Mouse (Mus musculus) intestine, embryonic 14.5 days (tissue): ENCODE measurements around the gene Glce. TPM values are rescaled to one million over a fixed set of nuclear protein-coding genes. Genes with fewer than 3 reads are reported as not detected.
A peak's percentile ranks its signal among the peaks of the same experiment; 100 is the strongest.

Source experiments
- ATAC-seq: fragments of 200-750 bp; cut with Nextera tagmentation; replicated peaks from 2 replicates; pipeline ENCODE4 v1.8.0; 2017; ENCODE audit warnings: low read depth, moderate number of reproducible peaks, moderate TSS enrichment, moderate library complexity; ENCODE audit not compliant: low FRiP score, low TSS enrichment
- DNase-seq: peaks from one replicate; pipeline ENCODE4 v3.0.0-alpha.2; 2018; ENCODE audit warnings: low spot score
- H3K27ac ChIP-seq: fragments of 300-500 bp; sonication (generic); 2 replicates; pipeline ENCODE4 v1.5.1; 2014; ENCODE audit warnings: low read depth, mild to moderate bottlenecking, control low read depth
- H3K27me3 ChIP-seq: fragments of 300-500 bp; sonication (generic); replicated peaks from 2 replicates; pipeline ENCODE4 v1.6.1; 2014; ENCODE audit warnings: low read length, control low read depth; ENCODE audit not compliant: control insufficient read depth, insufficient read depth
- H3K36me3 ChIP-seq: fragments of 300-500 bp; sonication (generic); 2 replicates; pipeline ENCODE4 v1.6.1; 2014; ENCODE audit warnings: low read length, control low read depth; ENCODE audit not compliant: control insufficient read depth, insufficient read depth
- H3K4me1 ChIP-seq: fragments of 300-500 bp; sonication (generic); replicated peaks from 2 replicates; pipeline ENCODE4 v1.6.1; 2014; ENCODE audit warnings: low read length, control low read depth, mixed read lengths; ENCODE audit not compliant: control insufficient read depth, insufficient read depth
- H3K4me2 ChIP-seq: fragments of 300-500 bp; sonication (generic); 2 replicates; pipeline ENCODE4 v1.6.1; 2014; ENCODE audit warnings: low read length
- H3K4me3 ChIP-seq: fragments of 300-500 bp; sonication (generic); 2 replicates; pipeline ENCODE4 v1.5.1; 2014; ENCODE audit warnings: low read depth, low read length, control low read depth, mixed read lengths
- H3K9ac ChIP-seq: fragments of 300-500 bp; sonication (generic); 2 replicates; pipeline ENCODE4 v1.6.1; 2014; ENCODE audit warnings: mild to moderate bottlenecking, low read length
- H3K9me3 ChIP-seq: fragments of 300-500 bp; sonication (generic); 2 replicates; pipeline ENCODE4 v1.6.1; 2016; ENCODE audit warnings: low read length, control low read depth; ENCODE audit not compliant: control insufficient read depth
- WGBS: fragments of 180-500 bp; shearing (Covaris S2); extraction: QIAGEN DNeasy Blood & Tissue Kit; methylation state at CpG from one replicate; pipeline ENCODE4 v1.1.7; 2014; 5-methylcytosine and 5-hydroxymethylcytosine counted together
- polyA plus RNA-seq: library from polyadenylated mRNA; unstranded; fragments of >200 nt; fragmentation: Nextera tagmentation; extraction: Ambion mirVana; gene quantifications from 2 replicates; pipeline ENCODE4 v1.2.1, GENCODE M21; 2014

The Glce gene
- polyA plus RNA-seq, 1 experiment from 2014 or later = 25.2 TPM

GRCm38 (mm10) chr9:62032206-62032605, 90.2 kb downstream of the Glce start:
- Histone ChIP-seq H3K9me3 (no peaks in the 10 kb centered on the region), H3K4me3 (no peak overlapping the region), H3K4me2 (no peak overlapping the region), H3K9ac (no peak overlapping the region), H3K36me3 (no peaks in the 10 kb centered on the region), H3K27ac (no peak overlapping the region), H3K27me3 (peaks cover under 1% of the 10 kb centered on the region; the same call in 1 of the 2 replicates), H3K4me1 (peaks cover under 1% of the 10 kb centered on the region; the same call in 1 of the 2 replicates)
- 90% methylated on average over 3 of the region's 3 CpGs for WGBS
- ATAC-seq = no peak
- no peak for DNase-seq

DNA sequence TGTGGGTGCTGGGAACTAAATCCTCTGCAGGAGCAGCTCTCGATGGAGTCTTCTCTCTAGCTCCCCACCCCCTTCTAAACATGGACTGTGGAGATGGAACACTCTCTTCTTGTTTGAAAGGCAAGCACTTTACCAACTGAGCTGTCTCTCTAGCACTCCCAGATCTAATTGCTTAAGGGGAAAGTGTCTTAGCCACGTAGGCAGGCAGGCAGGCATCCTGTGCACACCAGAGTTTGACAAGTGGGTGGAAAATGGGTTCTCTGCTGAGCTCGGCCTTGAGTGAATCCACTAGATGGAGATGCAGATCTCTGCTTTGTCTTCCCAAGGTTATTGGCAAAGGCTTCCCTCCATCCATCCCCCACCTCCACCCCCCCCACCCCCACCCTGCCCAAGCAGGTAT, 94.4 kb downstream of the Glce start:
- no peak overlapping the region for H3K4me2 ChIP-seq
- WGBS = 54% methylated on average over 3 of the region's 3 CpGs
- ATAC-seq (no peak), DNase-seq (no peak)
- H3K27ac ChIP-seq = no peak overlapping the region
- no peaks in the 10 kb centered on the region for H3K36me3 ChIP-seq
- peaks cover 4% of the 10 kb centered on the region; the same call in 1 of the 2 replicates for H3K4me1 ChIP-seq
- H3K9me3 ChIP-seq = no peaks in the 10 kb centered on the region
- no peak overlapping the region for H3K4me3 ChIP-seq
- H3K27me3 ChIP-seq = peaks cover 18% of the 10 kb centered on the region; the same call in 1 of the 2 replicates
- no peak overlapping the region for H3K9ac ChIP-seq

GRCm38 (mm10) chr9:62026600-62026999, 95.9 kb downstream of the Glce start, which contains the start of gene Paqr5:
Gene Paqr5 (minus strand): TSS chr9:62026856.
- peaks cover 4% of the 10 kb centered on the region for H3K4me1 ChIP-seq
- H3K27me3 ChIP-seq = peaks cover 18% of the 10 kb centered on the region; the same call in 1 of the 2 replicates
- under 1% methylated on average over 32 of the region's 32 CpGs for WGBS
- DNase-seq (peak; percentile 76), ATAC-seq (peak; percentile 89)
- no peaks in the 10 kb centered on the region for H3K36me3 ChIP-seq
- H3K4me3 ChIP-seq = peak within 1 kb of the TSS; percentile 42
- H3K9ac ChIP-seq = peak within 1 kb of the TSS; percentile 37
- H3K4me2 ChIP-seq = peak within 1 kb of the TSS; percentile 89
- H3K9me3 ChIP-seq = no peaks in the 10 kb centered on the region
- H3K27ac ChIP-seq = no peak within 1 kb of the TSS

DNA sequence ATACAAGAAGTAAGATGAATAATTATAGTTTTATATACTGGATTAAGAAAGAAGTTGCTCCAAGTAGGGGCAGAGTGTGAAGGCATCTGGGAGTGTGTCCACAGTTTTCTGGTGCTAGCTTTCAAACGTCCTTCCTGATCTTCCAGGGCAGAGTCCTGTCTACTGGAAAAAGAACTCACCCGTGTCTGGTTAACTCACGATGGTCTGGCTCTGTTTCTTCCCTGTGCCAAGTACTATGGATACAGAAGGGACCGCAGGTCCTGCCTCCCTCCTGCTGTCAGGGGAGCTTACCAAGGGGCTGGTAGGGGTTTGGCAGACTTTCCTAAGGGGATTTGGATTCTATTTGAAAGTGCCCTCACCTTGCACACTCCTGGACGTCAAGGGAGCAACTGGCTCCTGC, 97.4 kb downstream of the Glce start:
- H3K27me3 ChIP-seq = peaks cover 18% of the 10 kb centered on the region; the same call in 1 of the 2 replicates
- DNase-seq (no peak), ATAC-seq (no peak)
- no peaks in the 10 kb centered on the region for H3K36me3 ChIP-seq
- H3K4me1 ChIP-seq = peaks cover 4% of the 10 kb centered on the region
- no peak overlapping the region for H3K27ac ChIP-seq
- no peaks in the 10 kb centered on the region for H3K9me3 ChIP-seq
- WGBS = 47% methylated on average over 5 of the region's 5 CpGs
- H3K4me3 ChIP-seq = no peak overlapping the region
- no peak overlapping the region for H3K9ac ChIP-seq
- H3K4me2 ChIP-seq = no peak overlapping the region

DNA sequence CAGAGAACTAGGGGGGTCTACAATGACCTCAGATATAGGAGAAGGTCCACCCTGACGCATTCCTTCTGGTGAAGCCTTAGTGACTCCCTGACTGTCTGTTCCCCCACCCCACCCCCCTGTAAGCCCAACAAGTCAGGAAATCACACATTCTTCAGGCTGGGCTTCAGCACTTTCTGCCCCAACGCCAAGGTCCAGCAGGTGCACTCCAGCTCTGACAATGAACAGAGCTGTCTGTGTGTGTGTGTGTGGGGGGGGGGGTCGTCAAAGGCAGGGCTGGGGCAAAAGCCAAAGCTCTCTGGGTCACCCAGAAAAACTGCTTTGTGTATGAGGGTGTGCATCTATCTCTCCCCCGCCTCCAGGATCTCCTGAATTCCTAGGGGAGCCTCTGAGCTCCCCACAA, 98.6 kb downstream of the Glce start:
- Histone ChIP-seq H3K9me3 (no peaks in the 10 kb centered on the region), H3K4me2 (no peak overlapping the region), H3K27me3 (peaks cover 18% of the 10 kb centered on the region; the same call in 1 of the 2 replicates), H3K4me3 (no peak overlapping the region), H3K27ac (no peak overlapping the region), H3K36me3 (no peaks in the 10 kb centered on the region), H3K4me1 (peaks cover 4% of the 10 kb centered on the region), H3K9ac (no peak overlapping the region)
- ATAC-seq (no peak), DNase-seq (no peak)
- WGBS = 38% methylated on average over 4 of the region's 4 CpGs

DNA sequence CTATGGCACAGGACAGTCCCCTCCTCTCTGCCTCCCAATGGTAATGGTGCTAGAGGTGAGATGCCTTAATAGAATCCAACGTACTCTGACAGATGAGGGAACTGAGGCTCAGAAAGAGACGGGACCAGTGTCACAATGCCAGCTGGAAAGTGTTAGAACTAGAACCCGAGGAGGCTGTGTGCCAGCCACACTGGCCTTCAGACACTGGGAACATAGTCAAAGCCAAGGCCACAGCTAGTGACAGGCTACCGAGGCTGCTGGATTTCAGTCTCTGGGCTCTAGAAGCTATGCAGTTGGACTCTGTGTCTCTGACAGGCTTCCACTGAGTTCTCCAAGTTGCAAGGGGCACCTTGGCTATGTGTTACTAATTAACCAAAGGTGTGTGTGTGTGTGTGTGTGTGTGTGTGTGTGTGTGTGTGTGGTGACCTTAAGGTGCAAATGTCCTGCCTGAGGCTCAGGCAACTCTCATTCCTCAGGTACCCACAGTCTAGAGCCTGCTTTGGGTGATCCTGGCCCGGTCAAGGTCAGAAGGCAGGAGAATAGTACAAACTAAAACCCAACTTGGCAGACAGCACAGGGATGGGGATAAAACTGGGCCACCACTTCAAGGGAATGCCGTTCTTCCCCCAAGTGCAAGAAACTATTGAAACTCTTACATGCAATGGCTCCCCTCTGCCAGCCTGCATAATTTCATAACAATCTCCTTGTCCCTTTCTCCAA, 99.3 kb downstream of the Glce start:
- ATAC-seq (no peak), DNase-seq (no peak)
- no peaks in the 10 kb centered on the region for H3K36me3 ChIP-seq
- no peak overlapping the region for H3K27ac ChIP-seq
- H3K9me3 ChIP-seq = no peaks in the 10 kb centered on the region
- no peak overlapping the region for H3K4me2 ChIP-seq
- H3K4me1 ChIP-seq = peaks cover 4% of the 10 kb centered on the region
- 80% methylated on average over 6 of the region's 6 CpGs for WGBS
- no peak overlapping the region for H3K9ac ChIP-seq
- peaks cover 18% of the 10 kb centered on the region; the same call in 1 of the 2 replicates for H3K27me3 ChIP-seq
- no peak overlapping the region for H3K4me3 ChIP-seq

DNA sequence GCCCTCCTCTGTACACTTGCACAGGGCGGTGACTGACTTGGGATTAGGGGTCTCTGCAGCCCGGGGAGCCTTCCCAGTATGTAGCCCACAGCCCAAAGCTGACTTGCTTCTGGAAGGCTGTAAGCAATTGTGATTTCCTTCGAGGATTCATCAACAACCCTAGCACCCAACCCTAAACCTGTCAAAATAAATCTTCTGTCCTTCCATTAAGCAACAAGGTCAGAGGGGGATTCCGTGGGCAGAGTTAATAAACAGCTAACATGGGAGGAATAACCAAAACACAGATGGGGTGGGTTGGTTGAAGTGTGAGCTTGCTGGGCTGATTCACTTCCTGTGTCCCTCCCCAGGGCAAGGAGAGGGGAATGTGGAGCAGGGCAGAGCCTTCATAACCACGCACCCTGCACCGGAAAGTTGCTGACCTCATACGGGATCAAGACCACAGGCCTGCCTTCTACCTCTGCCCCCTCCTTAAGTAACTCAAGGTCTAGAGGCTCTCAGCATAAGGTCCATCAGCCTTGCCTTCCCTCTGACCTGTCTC, 100.8 kb downstream of the Glce start:
- Histone ChIP-seq H3K4me2 (no peak overlapping the region), H3K27ac (no peak overlapping the region)
- ATAC-seq = no peak

DNA sequence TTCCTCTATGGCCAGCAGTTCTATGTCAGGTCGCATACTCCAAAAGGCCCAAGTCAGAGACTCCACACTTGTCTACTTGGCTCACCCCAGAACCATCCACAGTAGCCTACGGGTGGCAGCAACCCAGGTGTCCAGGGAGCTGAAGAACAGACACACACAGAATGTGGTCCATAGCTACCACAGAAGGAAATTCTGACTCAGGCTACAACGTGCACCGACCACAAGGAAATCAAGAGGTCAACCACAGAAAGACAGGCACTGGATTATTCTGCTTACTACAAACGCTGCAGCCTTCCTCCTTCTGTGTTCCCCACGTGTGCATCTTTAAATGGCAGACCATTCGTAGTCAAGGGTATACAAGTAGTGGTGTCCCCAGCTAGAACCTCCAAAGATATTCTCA, 102.2 kb downstream of the Glce start:
- no peak overlapping the region for H3K9ac ChIP-seq
- ATAC-seq (no peak), DNase-seq (no peak)
- no peak overlapping the region for H3K4me3 ChIP-seq
- no peak overlapping the region for H3K4me2 ChIP-seq
- H3K9me3 ChIP-seq = no peaks in the 10 kb centered on the region
- no peaks in the 10 kb centered on the region for H3K36me3 ChIP-seq
- H3K27ac ChIP-seq = no peak overlapping the region
- no peaks in the 10 kb centered on the region; the same call in none of the 2 replicates for H3K4me1 ChIP-seq
- H3K27me3 ChIP-seq = 0 out of 2 replicates have a peak, but pooled peaks cover 3% of the 10 kb centered on the region
- 84% methylated on average over 7 of the region's 7 CpGs for WGBS

More for the DNA sequence above, 100.8 kb downstream of the Glce start:
- H3K4me3 ChIP-seq = no peak overlapping the region
- H3K9me3 ChIP-seq = no peaks in the 10 kb centered on the region
- H3K27me3 ChIP-seq = peaks cover 12% of the 10 kb centered on the region; the same call in 1 of the 2 replicates
- no peaks in the 10 kb centered on the region; the same call in none of the 2 replicates for H3K4me1 ChIP-seq
- DNase-seq = no peak
- no peaks in the 10 kb centered on the region for H3K36me3 ChIP-seq
- H3K9ac ChIP-seq = no peak overlapping the region
- WGBS = 17% methylated on average over 7 of the region's 7 CpGs
